In the genomic region with DNA sequence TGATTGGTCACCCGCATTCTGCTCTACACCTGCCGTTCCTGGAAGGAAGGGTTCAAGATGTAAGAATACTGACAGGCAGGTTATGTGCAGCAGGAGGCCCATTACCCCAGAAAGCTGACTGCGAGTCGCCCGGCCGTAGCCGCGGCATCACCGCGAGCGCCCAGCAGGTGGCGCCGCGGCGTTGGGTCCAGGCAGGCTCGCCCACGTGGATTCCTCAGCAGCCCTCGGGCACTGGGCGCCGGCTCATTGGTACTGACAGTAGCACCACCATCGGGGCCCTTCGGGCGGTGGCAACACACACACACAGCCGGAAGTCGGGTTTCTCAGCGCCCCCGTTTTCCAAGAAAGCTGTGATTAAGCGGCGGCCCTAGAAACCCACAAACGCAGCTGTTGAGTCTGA, we compare ENCODE assay signal across 8 mouse cellular contexts. TPM values are rescaled to one million over a fixed set of nuclear protein-coding genes. Genes with fewer than 3 reads are reported as not detected.
DNase-seq lines count a peak whose midpoint lies in the region; ATAC-seq and TF ChIP-seq lines count a peak whose summit lies in the region.

No protein-coding gene starts in this region.

- intact Hi-C loops in heart, postnatal 10 days (cut with DNase I): no loop called here
- intact Hi-C loops in left cerebral cortex, postnatal 10 days (cut with DNase I): no loop called here

- no peak overlapping the region for H3K27ac ChIP-seq in heart, embryonic 11.5 days (ENCODE audit: low read depth, low read length)
- no peak overlapping the region for H3K27ac ChIP-seq in forebrain, embryonic 13.5 days
- H3K27ac ChIP-seq in midbrain, embryonic 12.5 days (replicated peaks): no peak overlapping the region
- H3K27ac ChIP-seq in spleen, adult 2 months (ENCODE audit: insufficient read depth, low read length): no peak overlapping the region

- TF ChIP-seq CTCF in spleen, adult 2 months (IDR thresholded peaks at IDR 0.05; ENCODE audit: extremely low read depth, insufficient read depth, insufficient read length, insufficient replicate concordance): peak; percentile 81

- no peak for ATAC-seq in heart, embryonic 11.5 days (replicated peaks; ENCODE audit: insufficient number of reproducible peaks, low FRiP score, low TSS enrichment)
- peak; percentile 70 for ATAC-seq in forebrain, embryonic 13.5 days
- peak; percentile 67 for ATAC-seq in inflammation-experienced regulatory T-cells, adult 6 months
- peak; percentile 65 for ATAC-seq in midbrain, embryonic 12.5 days (ENCODE audit: low FRiP score, low read depth)

- H3K9ac ChIP-seq in heart, embryonic 11.5 days (ENCODE audit: low read depth, low read length): no peak overlapping the region
- peak overlapping the region; percentile 26; the same call in 1 of the 2 replicates for H3K9ac ChIP-seq in forebrain, embryonic 13.5 days
- H3K9ac ChIP-seq in midbrain, embryonic 12.5 days (replicated peaks): no peak overlapping the region

- H3K36me3 ChIP-seq in heart, embryonic 11.5 days (ENCODE audit: control insufficient read depth, insufficient read depth, low read length): no peaks in the 10 kb centered on the region
- H3K36me3 ChIP-seq in forebrain, embryonic 13.5 days (ENCODE audit: poor library complexity, severe bottlenecking): no peaks in the 10 kb centered on the region
- no peaks in the 10 kb centered on the region for H3K36me3 ChIP-seq in midbrain, embryonic 12.5 days
- no peaks in the 10 kb centered on the region for H3K36me3 ChIP-seq in spleen, adult 2 months (ENCODE audit: control insufficient read depth, insufficient read depth, low read length)

- H3K4me1 ChIP-seq in heart, embryonic 11.5 days (ENCODE audit: control insufficient read depth, insufficient read depth, low read length): 0 out of 2 replicates have a peak, but pooled peaks cover 3% of the 10 kb centered on the region
- 0 out of 2 replicates have a peak, but pooled peaks cover 6% of the 10 kb centered on the region for H3K4me1 ChIP-seq in forebrain, embryonic 13.5 days
- H3K4me1 ChIP-seq in midbrain, embryonic 12.5 days: peaks cover 3% of the 10 kb centered on the region
- no peaks in the 10 kb centered on the region; the same call in 1 of the 2 replicates for H3K4me1 ChIP-seq in spleen, adult 2 months (ENCODE audit: control insufficient read depth, insufficient read depth, insufficient read length)

- DNase-seq in heart, postnatal 10 days: peak; percentile 53 to 61
- DNase-seq in c-Kit-positive CD71-positive TER-119-positive erythroid progenitor cells, embryonic 14.5 days (ENCODE audit: low spot score): peak; percentile 41
- peak; percentile 63 to 85 for DNase-seq in left cerebral cortex, postnatal 10 days (ENCODE audit: extremely low spot score in 1 of 2, low spot score in 2 of 2)
- DNase-seq in spleen, adult 2 months (ENCODE audit: low read depth in 1 of 2, low spot score in 2 of 2): peak; percentile 39 to 50

- no peaks in the 10 kb centered on the region for H3K9me3 ChIP-seq in heart, embryonic 11.5 days (replicated peaks; ENCODE audit: control insufficient read depth, low read length)
- H3K9me3 ChIP-seq in forebrain, embryonic 13.5 days (replicated peaks): no peaks in the 10 kb centered on the region
- no peaks in the 10 kb centered on the region for H3K9me3 ChIP-seq in midbrain, embryonic 12.5 days

- H3K4me3 ChIP-seq in heart, embryonic 11.5 days (ENCODE audit: low read depth, low read length): no peak overlapping the region
- no peak overlapping the region; the same call in 1 of the 2 replicates for H3K4me3 ChIP-seq in forebrain, embryonic 13.5 days
- no peak overlapping the region for H3K4me3 ChIP-seq in midbrain, embryonic 12.5 days
- H3K4me3 ChIP-seq in spleen, adult 2 months (ENCODE audit: extremely low read depth, insufficient read depth, insufficient read length): no peak overlapping the region

- no peak for TF ChIP-seq POLR2A in spleen, adult 2 months (IDR thresholded peaks at IDR 0.05; ENCODE audit: low read depth, low read length)

- no peak overlapping the region for H3K4me2 ChIP-seq in heart, embryonic 11.5 days
- peak overlapping the region; percentile 45 for H3K4me2 ChIP-seq in forebrain, embryonic 13.5 days
- peak overlapping the region; percentile 34 for H3K4me2 ChIP-seq in midbrain, embryonic 12.5 days (replicated peaks)

- 2% methylated on average over 30 of the region's 30 CpGs for WGBS in heart, embryonic 11.5 days (ENCODE audit: insufficient replicate concordance)
- WGBS in forebrain, embryonic 13.5 days: 2% methylated on average over 30 of the region's 30 CpGs
- 1% methylated on average over 30 of the region's 30 CpGs for WGBS in midbrain, embryonic 12.5 days
- WGBS in spleen, adult 2 months: 2% methylated on average over 30 of the region's 30 CpGs

- peaks cover 48% of the 10 kb centered on the region for H3K27me3 ChIP-seq in heart, embryonic 11.5 days (ENCODE audit: control insufficient read depth, insufficient read depth, low read length)
- H3K27me3 ChIP-seq in forebrain, embryonic 13.5 days: peaks cover 50% of the 10 kb centered on the region
- H3K27me3 ChIP-seq in midbrain, embryonic 12.5 days: peaks cover 57% of the 10 kb centered on the region
- H3K27me3 ChIP-seq in spleen, adult 2 months (ENCODE audit: control insufficient read depth, insufficient read depth, low read length): no peaks in the 10 kb centered on the region; the same call in 1 of the 2 replicates

RNA-seq across cellular contexts. Expression of a gene that starts 14.7 kb away (rescaled TPM):
- 1 to 10 TPM; 1.7 TPM for total RNA-seq in heart, postnatal 10 days (2021)
- polyA plus RNA-seq in heart, embryonic 11.5 days (2014; fragmentation: Nextera tagmentation; extraction: Ambion mirVana): 1.4 and 1.5 TPM in 2 replicates
- polyA plus RNA-seq in forebrain, embryonic 13.5 days (2015; fragmentation: Nextera tagmentation; extraction: Ambion mirVana): 8.1 and 9.7 TPM in 2 replicates
- not detected for polyA plus RNA-seq in inflammation-experienced regulatory T-cells, adult 6 months (2017; shearing (Covaris generic))
- 10 to 100 TPM; 48.1 to 48.2 TPM for total RNA-seq in left cerebral cortex, postnatal 10 days (2021)
- polyA plus RNA-seq in midbrain, embryonic 12.5 days (2016; fragmentation: Nextera tagmentation; extraction: Ambion mirVana): 9.1 and 9.5 TPM in 2 replicates
- polyA plus RNA-seq in spleen, adult 2 months (2012; rRNA removed): 2.7 and 3.2 TPM in 2 replicates

RNA-seq across cellular contexts. Expression of a gene that starts 24.1 kb away (rescaled TPM):
- total RNA-seq in heart, postnatal 10 days (2021): 10 to 100 TPM; 15.1 to 15.8 TPM
- polyA plus RNA-seq in heart, embryonic 11.5 days (2014; fragmentation: Nextera tagmentation; extraction: Ambion mirVana): 14.6 and 16.6 TPM in 2 replicates
- polyA plus RNA-seq in forebrain, embryonic 13.5 days (2015; fragmentation: Nextera tagmentation; extraction: Ambion mirVana): 24.2 and 24.7 TPM in 2 replicates
- 1 to 10 TPM; 2.0 to 6.1 (median 3.9) TPM for polyA plus RNA-seq in inflammation-experienced regulatory T-cells, adult 6 months (2017; shearing (Covaris generic))
- total RNA-seq in left cerebral cortex, postnatal 10 days (2021): 1 to 10 TPM; 7.8 to 8.2 TPM
- 22.2 and 27.4 TPM in 2 replicates for polyA plus RNA-seq in midbrain, embryonic 12.5 days (2016; fragmentation: Nextera tagmentation; extraction: Ambion mirVana)
- 13.4 and 25.8 TPM in 2 replicates for polyA plus RNA-seq in spleen, adult 2 months (2012; rRNA removed)

RNA-seq across cellular contexts. Expression of a gene that starts 26.3 kb away (rescaled TPM):
- 1 to 10 TPM in 1 of 2 experiments, under 1 TPM in 1; 0.87 to 1.0 TPM for total RNA-seq in heart, postnatal 10 days (2021)
- polyA plus RNA-seq in heart, embryonic 11.5 days (2014; fragmentation: Nextera tagmentation; extraction: Ambion mirVana): not detected in 2 replicates
- polyA plus RNA-seq in forebrain, embryonic 13.5 days (2015; fragmentation: Nextera tagmentation; extraction: Ambion mirVana): not detected in 2 replicates
- polyA plus RNA-seq in inflammation-experienced regulatory T-cells, adult 6 months (2017; shearing (Covaris generic)): not detected
- total RNA-seq in left cerebral cortex, postnatal 10 days (2021): under 1 TPM; 0.45 to 0.67 TPM
- polyA plus RNA-seq in midbrain, embryonic 12.5 days (2016; fragmentation: Nextera tagmentation; extraction: Ambion mirVana): 0.63 TPM in 1 of 2 replicates, not detected in the other
- 0.58 and 0.89 TPM in 2 replicates for polyA plus RNA-seq in spleen, adult 2 months (2012; rRNA removed)

RNA-seq across cellular contexts. Expression of a gene that starts 33.2 kb away (rescaled TPM):
- total RNA-seq in heart, postnatal 10 days (2021): under 1 TPM; 0.86 to 0.87 TPM
- 18.1 and 20.0 TPM in 2 replicates for polyA plus RNA-seq in heart, embryonic 11.5 days (2014; fragmentation: Nextera tagmentation; extraction: Ambion mirVana)
- polyA plus RNA-seq in forebrain, embryonic 13.5 days (2015; fragmentation: Nextera tagmentation; extraction: Ambion mirVana): 9.2 and 12.7 TPM in 2 replicates
- polyA plus RNA-seq in inflammation-experienced regulatory T-cells, adult 6 months (2017; shearing (Covaris generic)): 10 to 100 TPM in 1 of 3 experiments, 1 to 10 TPM in 2; 4.3 to 14.7 (median 6.4) TPM
- total RNA-seq in left cerebral cortex, postnatal 10 days (2021): 1 to 10 TPM; 5.4 to 7.5 TPM
- 17.5 and 19.0 TPM in 2 replicates for polyA plus RNA-seq in midbrain, embryonic 12.5 days (2016; fragmentation: Nextera tagmentation; extraction: Ambion mirVana)
- 14.7 and 21.1 TPM in 2 replicates for polyA plus RNA-seq in spleen, adult 2 months (2012; rRNA removed)

RNA-seq across cellular contexts. Expression of a gene that starts 39.3 kb away (rescaled TPM):
- 10 to 100 TPM; 26.0 to 27.4 TPM for total RNA-seq in heart, postnatal 10 days (2021)
- polyA plus RNA-seq in heart, embryonic 11.5 days (2014; fragmentation: Nextera tagmentation; extraction: Ambion mirVana): 65.5 and 66.1 TPM in 2 replicates
- 101 and 102 TPM in 2 replicates for polyA plus RNA-seq in forebrain, embryonic 13.5 days (2015; fragmentation: Nextera tagmentation; extraction: Ambion mirVana)
- 100 to 1,000 TPM in 2 of 3 experiments, 10 to 100 TPM in 1; 69.8 to 178 (median 155) TPM for polyA plus RNA-seq in inflammation-experienced regulatory T-cells, adult 6 months (2017; shearing (Covaris generic))
- total RNA-seq in left cerebral cortex, postnatal 10 days (2021): 10 to 100 TPM; 45.9 to 47.5 TPM
- polyA plus RNA-seq in midbrain, embryonic 12.5 days (2016; fragmentation: Nextera tagmentation; extraction: Ambion mirVana): 86.9 and 92.9 TPM in 2 replicates
- polyA plus RNA-seq in spleen, adult 2 months (2012; rRNA removed): 86.3 and 144 TPM in 2 replicates
